Mouse (Mus musculus): ENCODE measurements around the gene Cfl1.

Gene Cfl1

DNA sequence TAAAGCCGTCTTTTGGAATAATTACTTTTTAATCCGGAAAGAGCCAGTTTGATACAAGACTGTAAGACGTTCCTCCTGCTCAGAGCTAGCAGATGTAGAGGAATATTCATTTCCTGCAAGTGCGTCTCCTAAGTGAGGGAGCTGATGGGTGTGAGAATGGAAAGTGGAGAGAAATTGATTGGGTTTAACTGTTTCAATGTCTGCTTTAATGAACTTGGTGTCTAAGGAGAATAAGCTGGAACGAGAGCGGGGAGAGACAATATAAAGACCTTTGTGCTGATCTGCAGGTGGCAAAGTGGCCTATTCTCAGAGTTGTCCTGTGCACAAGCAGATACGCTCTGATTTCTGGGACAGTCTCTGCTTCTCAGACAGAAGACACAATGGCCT, 39.9 kb downstream of the Cfl1 start:
- DNase-seq (ENCODE audit: low read depth), result no peak

- DNase-seq (ENCODE audit: low read depth), result no peak
Measured at GRCm38 (mm10) chr19:5532520-5532919, 42.3 kb downstream of the Cfl1 start.

DNA sequence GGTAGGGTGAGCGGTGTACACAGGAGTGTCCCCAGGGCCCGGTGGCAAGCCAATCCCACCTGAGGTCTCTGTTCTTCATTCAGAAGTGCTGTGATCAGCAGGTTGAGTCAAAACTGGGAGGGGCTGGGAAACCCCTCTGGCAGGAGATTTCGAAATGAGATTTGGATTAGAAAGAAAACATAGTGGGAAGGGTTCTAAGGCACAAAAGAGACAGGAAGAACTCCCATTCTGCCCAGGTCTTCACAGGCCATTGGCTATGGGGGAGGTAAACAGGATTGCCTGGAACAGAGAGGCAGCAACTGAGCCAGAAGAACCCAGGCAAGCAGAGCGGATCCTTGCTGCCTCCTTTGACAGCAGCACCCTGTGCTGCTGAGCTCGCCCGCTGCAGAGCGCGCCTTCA, 48.5 kb downstream of the Cfl1 start:
- no peak for DNase-seq (ENCODE audit: low read depth)

GRCm38 (mm10) chr19:5543362-5543761, 53.1 kb downstream of the Cfl1 start:
- DNase-seq (ENCODE audit: low read depth), result no peak

DNA sequence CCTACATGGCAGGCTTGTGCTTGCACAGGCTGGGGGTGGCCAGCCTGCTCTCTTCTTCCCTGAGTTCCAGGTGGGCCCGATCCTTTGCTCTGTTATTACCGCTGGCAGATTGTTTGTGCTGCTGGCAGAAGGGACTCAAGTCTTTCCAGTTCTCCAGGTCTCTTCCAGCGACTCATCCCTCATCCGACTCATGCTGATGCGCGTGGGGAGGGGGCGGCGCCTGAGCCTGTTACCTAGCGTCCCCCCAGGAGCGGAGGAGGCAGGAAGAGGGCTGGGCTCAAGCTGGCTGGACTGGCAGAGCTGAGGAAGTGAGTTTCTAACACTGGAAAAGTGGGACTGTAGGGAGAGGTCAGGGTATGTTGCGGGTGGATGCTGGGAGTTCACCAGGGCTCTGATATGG, 53.8 kb downstream of the Cfl1 start:
- no peak for DNase-seq (ENCODE audit: low read depth)

All from fibroblast of lung, adult 2 months (primary cell).